In the genomic region with DNA sequence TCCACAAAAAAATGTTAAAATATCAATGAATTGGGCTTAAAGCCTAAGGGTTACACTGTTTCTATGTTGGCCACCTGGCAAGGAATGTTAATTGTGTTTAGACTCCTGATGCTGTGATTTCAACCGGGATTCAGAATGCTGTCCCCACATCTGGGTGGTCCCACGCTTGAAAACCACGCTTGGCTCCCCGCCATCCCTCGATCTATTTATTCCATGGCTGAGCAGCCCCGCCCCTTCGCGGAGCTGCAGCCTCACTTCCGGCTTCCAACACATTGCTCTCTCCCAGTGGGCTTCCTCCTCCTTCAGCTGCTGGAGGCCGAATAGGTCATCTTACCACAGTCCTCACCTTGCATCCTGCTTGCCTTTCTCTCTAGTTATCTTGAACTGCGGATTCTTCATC, we compare ENCODE assay signal across 8 mouse cellular contexts. TPM values are rescaled to one million over a fixed set of nuclear protein-coding genes. Genes with fewer than 3 reads are reported as not detected.
DNase-seq lines count a peak whose midpoint lies in the region; ATAC-seq and TF ChIP-seq lines count a peak whose summit lies in the region.

No protein-coding gene starts in this region.

- peak overlapping the region; percentile 16; the same call in 1 of the 2 replicates for H3K4me3 ChIP-seq in kidney, embryonic 14.5 days (ENCODE audit: low read length)
- peak overlapping the region; percentile 39 for H3K4me3 ChIP-seq in embryonic facial prominence, embryonic 15.5 days (replicated peaks)
- H3K4me3 ChIP-seq in heart, postnatal 0 days (ENCODE audit: low read depth, low read length): peak overlapping the region; percentile 30
- peak overlapping the region; percentile 33; the same call in 1 of the 2 replicates for H3K4me3 ChIP-seq in limb, embryonic 14.5 days (replicated peaks; ENCODE audit: low read length)
- peak overlapping the region; percentile 38 for H3K4me3 ChIP-seq in midbrain, embryonic 12.5 days

- no peaks in the 10 kb centered on the region for H3K27me3 ChIP-seq in kidney, embryonic 14.5 days (ENCODE audit: control insufficient read depth, insufficient read depth, low read length)
- H3K27me3 ChIP-seq in embryonic facial prominence, embryonic 15.5 days: no peaks in the 10 kb centered on the region
- no peaks in the 10 kb centered on the region for H3K27me3 ChIP-seq in heart, postnatal 0 days (ENCODE audit: control insufficient read depth, insufficient read depth, low read length)
- H3K27me3 ChIP-seq in limb, embryonic 14.5 days (ENCODE audit: control insufficient read depth, insufficient read depth, low read length): no peaks in the 10 kb centered on the region
- H3K27me3 ChIP-seq in midbrain, embryonic 12.5 days: no peaks in the 10 kb centered on the region

- TF ChIP-seq CTCF in heart, postnatal 0 days (IDR thresholded peaks at IDR 0.05; ENCODE audit: low read depth): no peak

- WGBS in kidney, embryonic 14.5 days: 2% methylated on average over 11 of the region's 11 CpGs
- 3% methylated on average over 11 of the region's 11 CpGs for WGBS in embryonic facial prominence, embryonic 15.5 days
- whole genome bisulfite sequencing in heart, postnatal 0 days: 6% methylated on average over 11 of the region's 11 CpGs
- WGBS in limb, embryonic 14.5 days: 5% methylated on average over 11 of the region's 11 CpGs
- 3% methylated on average over 11 of the region's 11 CpGs for WGBS in midbrain, embryonic 12.5 days

- peak; percentile 56 for ATAC-seq in kidney, embryonic 14.5 days (ENCODE audit: low FRiP score, low TSS enrichment)
- ATAC-seq in embryonic facial prominence, embryonic 15.5 days (ENCODE audit: insufficient number of reproducible peaks, low FRiP score, low TSS enrichment, low read depth): peak; percentile 18; the same call in 1 of the 2 replicates
- ATAC-seq in heart, postnatal 0 days (ENCODE audit: insufficient read depth, low read depth): peak; percentile 46; the same call in 1 of the 2 replicates
- peak; percentile 47 for ATAC-seq in limb, embryonic 14.5 days (ENCODE audit: low FRiP score, low read depth)
- peak; percentile 50 for ATAC-seq in midbrain, embryonic 12.5 days (ENCODE audit: low FRiP score, low read depth)

- no peak for TF ChIP-seq POLR2A in limb, embryonic 14.5 days (IDR thresholded peaks at IDR 0.05; ENCODE audit: borderline replicate concordance, extremely low read depth, insufficient read depth, insufficient read length)

- no peak for DNase-seq in kidney, adult 9 months
- peak; percentile 54 for DNase-seq in adrenal gland, postnatal 14 days
- DNase-seq in heart, postnatal 0 days (ENCODE audit: low spot score): peak; percentile 60
- peak; percentile 86 for DNase-seq in limb, embryonic 14.5 days (ENCODE audit: low spot score)
- DNase-seq in thymus, postnatal 4 days: peak; percentile 64

- H3K4me1 ChIP-seq in kidney, embryonic 14.5 days (ENCODE audit: control insufficient read depth, insufficient read depth, low read length): peaks cover 13% of the 10 kb centered on the region; the same call in 1 of the 2 replicates
- peaks cover 24% of the 10 kb centered on the region for H3K4me1 ChIP-seq in embryonic facial prominence, embryonic 15.5 days
- peaks cover 14% of the 10 kb centered on the region; the same call in 1 of the 2 replicates for H3K4me1 ChIP-seq in heart, postnatal 0 days (ENCODE audit: control insufficient read depth, insufficient read depth)
- peaks cover 13% of the 10 kb centered on the region for H3K4me1 ChIP-seq in limb, embryonic 14.5 days (ENCODE audit: control insufficient read depth, insufficient read depth, low read length)
- peaks cover 16% of the 10 kb centered on the region for H3K4me1 ChIP-seq in midbrain, embryonic 12.5 days

- H3K27ac ChIP-seq in kidney, embryonic 14.5 days (ENCODE audit: low read depth, low read length): peak overlapping the region; percentile 79
- peak overlapping the region; percentile 95 for H3K27ac ChIP-seq in embryonic facial prominence, embryonic 15.5 days (replicated peaks)
- H3K27ac ChIP-seq in heart, postnatal 0 days (ENCODE audit: low read depth): peak overlapping the region; percentile 85
- H3K27ac ChIP-seq in limb, embryonic 14.5 days (replicated peaks; ENCODE audit: low read depth, low read length): peak overlapping the region; percentile 92
- H3K27ac ChIP-seq in midbrain, embryonic 12.5 days (replicated peaks): peak overlapping the region; percentile 93

- H3K36me3 ChIP-seq in kidney, embryonic 14.5 days (ENCODE audit: control insufficient read depth, insufficient read depth, low read length): no peaks in the 10 kb centered on the region
- H3K36me3 ChIP-seq in embryonic facial prominence, embryonic 15.5 days: no peaks in the 10 kb centered on the region
- H3K36me3 ChIP-seq in heart, postnatal 0 days (replicated peaks; ENCODE audit: control insufficient read depth, insufficient read depth, low read length): no peaks in the 10 kb centered on the region
- H3K36me3 ChIP-seq in limb, embryonic 14.5 days (ENCODE audit: control insufficient read depth, insufficient read depth, low read length): no peaks in the 10 kb centered on the region
- H3K36me3 ChIP-seq in midbrain, embryonic 12.5 days: no peaks in the 10 kb centered on the region

- H3K4me2 ChIP-seq in kidney, embryonic 14.5 days (replicated peaks; ENCODE audit: low read depth, low read length): peak overlapping the region; percentile 42
- H3K4me2 ChIP-seq in embryonic facial prominence, embryonic 15.5 days (replicated peaks): peak overlapping the region; percentile 67
- peak overlapping the region; percentile 54 for H3K4me2 ChIP-seq in heart, postnatal 0 days (ENCODE audit: low read depth, low read length)
- H3K4me2 ChIP-seq in limb, embryonic 14.5 days (replicated peaks; ENCODE audit: low read depth, low read length, severe bottlenecking): peak overlapping the region; percentile 58
- peak overlapping the region; percentile 55 for H3K4me2 ChIP-seq in midbrain, embryonic 12.5 days (replicated peaks)

- TF ChIP-seq EP300 in heart, postnatal 0 days (IDR thresholded peaks at IDR 0.05; ENCODE audit: low read depth): no peak

- H3K9ac ChIP-seq in kidney, embryonic 14.5 days (ENCODE audit: low read depth, low read length): peak overlapping the region; percentile 63; the same call in 1 of the 2 replicates
- peak overlapping the region; percentile 12; the same call in 1 of the 2 replicates for H3K9ac ChIP-seq in embryonic facial prominence, embryonic 15.5 days
- H3K9ac ChIP-seq in heart, postnatal 0 days (replicated peaks; ENCODE audit: low read depth, low read length): peak overlapping the region; percentile 10; the same call in 1 of the 2 replicates
- 0 out of 2 replicates have a peak overlapping the region, but pooled peaks have one; percentile 65 for H3K9ac ChIP-seq in limb, embryonic 14.5 days (ENCODE audit: low read depth, low read length, severe bottlenecking)
- H3K9ac ChIP-seq in midbrain, embryonic 12.5 days (replicated peaks): peak overlapping the region; percentile 63; the same call in 1 of the 2 replicates

- H3K9me3 ChIP-seq in kidney, embryonic 14.5 days (ENCODE audit: control insufficient read depth, low read length): no peaks in the 10 kb centered on the region
- H3K9me3 ChIP-seq in embryonic facial prominence, embryonic 15.5 days (replicated peaks): no peaks in the 10 kb centered on the region
- H3K9me3 ChIP-seq in heart, postnatal 0 days (replicated peaks; ENCODE audit: control insufficient read depth, low read length): no peaks in the 10 kb centered on the region
- no peaks in the 10 kb centered on the region for H3K9me3 ChIP-seq in limb, embryonic 14.5 days (ENCODE audit: control insufficient read depth, low read length)
- no peaks in the 10 kb centered on the region for H3K9me3 ChIP-seq in midbrain, embryonic 12.5 days

RNA-seq across cellular contexts. Expression of a gene that starts 8.9 kb away (rescaled TPM):
- 1.1 and 1.8 TPM in 2 replicates for polyA plus RNA-seq in kidney, embryonic 14.5 days (2014; fragmentation: Nextera tagmentation; extraction: Ambion mirVana)
- 103 and 104 TPM in 2 replicates for total RNA-seq in adrenal gland, postnatal 14 days (2021)
- 0.77 and 1.6 TPM in 2 replicates for polyA plus RNA-seq in embryonic facial prominence, embryonic 15.5 days (2015; fragmentation: Nextera tagmentation; extraction: Ambion mirVana)
- total RNA-seq in heart, postnatal 0 days (2014; rRNA removed; ENCODE audit: low replicate concordance): 2.2 and 6.0 TPM in 2 replicates
- polyA plus RNA-seq in heart, postnatal 0 days (2015; fragmentation: Nextera tagmentation; extraction: Ambion mirVana): 64.1 and 74.2 TPM in 2 replicates
- polyA plus RNA-seq in limb, embryonic 14.5 days (2012; rRNA removed): 0.11 TPM in 1 of 2 replicates, not detected in the other
- 0.89 and 1.4 TPM in 2 replicates for polyA plus RNA-seq in limb, embryonic 14.5 days (2014; fragmentation: Nextera tagmentation; extraction: Ambion mirVana)
- polyA plus RNA-seq in midbrain, embryonic 12.5 days (2016; fragmentation: Nextera tagmentation; extraction: Ambion mirVana): not detected in 2 replicates

RNA-seq across cellular contexts. Expression of a gene that starts 19.3 kb away (rescaled TPM):
- 42.9 and 44.9 TPM in 2 replicates for polyA plus RNA-seq in kidney, embryonic 14.5 days (2014; fragmentation: Nextera tagmentation; extraction: Ambion mirVana)
- 63.8 and 78.6 TPM in 2 replicates for total RNA-seq in adrenal gland, postnatal 14 days (2021)
- 42.5 and 45.8 TPM in 2 replicates for polyA plus RNA-seq in embryonic facial prominence, embryonic 15.5 days (2015; fragmentation: Nextera tagmentation; extraction: Ambion mirVana)
- 56.4 and 70.5 TPM in 2 replicates for total RNA-seq in heart, postnatal 0 days (2014; rRNA removed; ENCODE audit: low replicate concordance)
- 17.6 and 20.2 TPM in 2 replicates for polyA plus RNA-seq in heart, postnatal 0 days (2015; fragmentation: Nextera tagmentation; extraction: Ambion mirVana)
- polyA plus RNA-seq in limb, embryonic 14.5 days (2012; rRNA removed): 82.1 and 95.0 TPM in 2 replicates
- 39.8 and 45.1 TPM in 2 replicates for polyA plus RNA-seq in limb, embryonic 14.5 days (2014; fragmentation: Nextera tagmentation; extraction: Ambion mirVana)
- polyA plus RNA-seq in midbrain, embryonic 12.5 days (2016; fragmentation: Nextera tagmentation; extraction: Ambion mirVana): 78.2 and 81.7 TPM in 2 replicates

RNA-seq across cellular contexts. Expression of a gene that starts 31.3 kb away (rescaled TPM):
- 0.38 TPM in 1 of 2 replicates, not detected in the other for polyA plus RNA-seq in kidney, embryonic 14.5 days (2014; fragmentation: Nextera tagmentation; extraction: Ambion mirVana)
- total RNA-seq in adrenal gland, postnatal 14 days (2021): not detected in 2 replicates
- 0.28 and 0.39 TPM in 2 replicates for polyA plus RNA-seq in embryonic facial prominence, embryonic 15.5 days (2015; fragmentation: Nextera tagmentation; extraction: Ambion mirVana)
- not detected in 2 replicates for total RNA-seq in heart, postnatal 0 days (2014; rRNA removed; ENCODE audit: low replicate concordance)
- polyA plus RNA-seq in heart, postnatal 0 days (2015; fragmentation: Nextera tagmentation; extraction: Ambion mirVana): 0.19 and 0.21 TPM in 2 replicates
- polyA plus RNA-seq in limb, embryonic 14.5 days (2012; rRNA removed): not detected in 2 replicates
- 0.93 TPM in 1 of 2 replicates, not detected in the other for polyA plus RNA-seq in limb, embryonic 14.5 days (2014; fragmentation: Nextera tagmentation; extraction: Ambion mirVana)
- polyA plus RNA-seq in midbrain, embryonic 12.5 days (2016; fragmentation: Nextera tagmentation; extraction: Ambion mirVana): 0.31 and 0.41 TPM in 2 replicates

RNA-seq across cellular contexts. Expression of a gene that starts 39.1 kb away (rescaled TPM):
- polyA plus RNA-seq in kidney, embryonic 14.5 days (2014; fragmentation: Nextera tagmentation; extraction: Ambion mirVana): 12.7 and 15.5 TPM in 2 replicates
- total RNA-seq in adrenal gland, postnatal 14 days (2021): 16.1 and 17.9 TPM in 2 replicates
- 10.9 and 12.1 TPM in 2 replicates for polyA plus RNA-seq in embryonic facial prominence, embryonic 15.5 days (2015; fragmentation: Nextera tagmentation; extraction: Ambion mirVana)
- 15.3 and 15.9 TPM in 2 replicates for total RNA-seq in heart, postnatal 0 days (2014; rRNA removed; ENCODE audit: low replicate concordance)
- polyA plus RNA-seq in heart, postnatal 0 days (2015; fragmentation: Nextera tagmentation; extraction: Ambion mirVana): 14.4 and 16.8 TPM in 2 replicates
- 10.1 and 11.4 TPM in 2 replicates for polyA plus RNA-seq in limb, embryonic 14.5 days (2012; rRNA removed)
- polyA plus RNA-seq in limb, embryonic 14.5 days (2014; fragmentation: Nextera tagmentation; extraction: Ambion mirVana): 9.1 and 10.6 TPM in 2 replicates
- polyA plus RNA-seq in midbrain, embryonic 12.5 days (2016; fragmentation: Nextera tagmentation; extraction: Ambion mirVana): 13.9 and 14.7 TPM in 2 replicates

RNA-seq across cellular contexts. Expression of a gene that starts 39.2 kb away (rescaled TPM):
- polyA plus RNA-seq in kidney, embryonic 14.5 days (2014; fragmentation: Nextera tagmentation; extraction: Ambion mirVana): 45.7 and 47.3 TPM in 2 replicates
- 32.5 and 35.6 TPM in 2 replicates for total RNA-seq in adrenal gland, postnatal 14 days (2021)
- 46.2 and 46.8 TPM in 2 replicates for polyA plus RNA-seq in embryonic facial prominence, embryonic 15.5 days (2015; fragmentation: Nextera tagmentation; extraction: Ambion mirVana)
- total RNA-seq in heart, postnatal 0 days (2014; rRNA removed; ENCODE audit: low replicate concordance): 33.7 and 34.8 TPM in 2 replicates
- 27.2 and 28.4 TPM in 2 replicates for polyA plus RNA-seq in heart, postnatal 0 days (2015; fragmentation: Nextera tagmentation; extraction: Ambion mirVana)
- 32.8 and 36.1 TPM in 2 replicates for polyA plus RNA-seq in limb, embryonic 14.5 days (2012; rRNA removed)
- polyA plus RNA-seq in limb, embryonic 14.5 days (2014; fragmentation: Nextera tagmentation; extraction: Ambion mirVana): 54.0 and 55.2 TPM in 2 replicates
- 48.4 and 55.2 TPM in 2 replicates for polyA plus RNA-seq in midbrain, embryonic 12.5 days (2016; fragmentation: Nextera tagmentation; extraction: Ambion mirVana)

Comparison
In these comparisons a context has a peak if more than half of its experiments do, and no peak if none do; other contexts are left out.
1. H3K9ac ChIP-seq: peak in every context shown above with its lines; median percentile 65 in limb, embryonic 14.5 days; 63 in kidney, embryonic 14.5 days; 63 in midbrain, embryonic 12.5 days; 12 in embryonic facial prominence, embryonic 15.5 days; 10 in heart, postnatal 0 days.
2. RNA of a gene that starts 8.9 kb away (polyA plus RNA-seq): 64.1 to 74.2 TPM in heart, postnatal 0 days; 0.77 to 1.6 TPM in embryonic facial prominence, embryonic 15.5 days, 1.1 to 1.8 TPM in kidney, embryonic 14.5 days, 0.11 to 1.4 TPM in limb, embryonic 14.5 days and not detected in midbrain, embryonic 12.5 days; every median in the first group is over 10 times any median in the second.
3. Peak in every context shown above with its lines, with median percentiles within 50 percentile points of each other: ATAC-seq, H3K27ac ChIP-seq, H3K4me2 ChIP-seq and H3K4me3 ChIP-seq.